Mouse (Mus musculus) kidney, postnatal 36 days (tissue): ENCODE data around the gene Gja6.

Source experiments
- DNase-seq, 2 experiments: peaks; one replicate each; pipeline ENCODE4 v3.0.0; 2021 to 2022; ENCODE audit warnings: mixed read lengths in 2 of 2

Gja6 gene

GRCm38 (mm10) chrX:160906952-160907351 is at the start of gene Gja6:
Gene Gja6, minus strand, starts transcription at chrX:160907052.
- no peak for DNase-seq

DNA sequence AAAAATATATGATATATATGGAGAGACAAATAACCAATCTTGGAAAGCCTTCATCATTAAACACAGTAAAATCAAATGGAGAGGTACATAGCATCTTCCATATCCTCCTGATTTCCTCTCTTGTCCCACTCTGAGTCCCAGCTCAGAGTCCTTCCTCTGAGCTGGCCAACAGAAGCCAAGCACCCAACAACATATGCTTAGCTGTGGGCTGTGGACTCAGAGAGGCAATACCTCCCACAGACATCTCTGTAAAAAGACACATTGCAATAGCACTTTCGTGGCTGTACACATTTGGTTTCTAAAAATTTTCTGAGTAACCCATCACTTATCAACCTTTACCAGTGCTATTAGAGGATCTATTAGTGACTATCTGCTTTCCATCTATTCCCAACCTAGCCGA is 42.7 kb upstream of the Gja6 start:
- no peak for DNase-seq

GRCm38 (mm10) chrX:160944722-160945121 is 37.9 kb upstream of the Gja6 start:
- no peak for DNase-seq

- DNase-seq, result peak; percentile 23 to 55
Observed at GRCm38 (mm10) chrX:160935541-160935940, 28.7 kb upstream of the Gja6 start.

DNA sequence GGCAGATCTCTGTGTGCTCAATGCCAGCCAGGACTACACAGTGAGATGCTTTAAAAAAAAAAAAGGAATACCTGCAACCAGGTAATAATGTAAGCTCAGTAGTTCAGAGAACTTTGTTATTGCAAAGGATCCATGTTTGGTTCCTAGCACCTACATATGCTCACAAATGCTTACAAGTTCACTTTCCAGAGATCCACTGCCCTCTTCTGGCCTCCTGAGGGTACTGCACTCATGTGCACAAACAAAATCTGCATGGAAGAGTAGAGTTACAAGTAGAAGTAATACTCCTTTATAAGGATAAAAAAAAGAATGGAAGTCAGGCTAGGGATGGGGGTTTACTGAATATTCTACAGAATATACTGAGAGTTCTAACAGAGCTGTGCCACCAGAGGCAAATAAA is 23.8 kb upstream of the Gja6 start:
- DNase-seq, result peak in 1 of 2 experiments; percentile 8

DNA sequence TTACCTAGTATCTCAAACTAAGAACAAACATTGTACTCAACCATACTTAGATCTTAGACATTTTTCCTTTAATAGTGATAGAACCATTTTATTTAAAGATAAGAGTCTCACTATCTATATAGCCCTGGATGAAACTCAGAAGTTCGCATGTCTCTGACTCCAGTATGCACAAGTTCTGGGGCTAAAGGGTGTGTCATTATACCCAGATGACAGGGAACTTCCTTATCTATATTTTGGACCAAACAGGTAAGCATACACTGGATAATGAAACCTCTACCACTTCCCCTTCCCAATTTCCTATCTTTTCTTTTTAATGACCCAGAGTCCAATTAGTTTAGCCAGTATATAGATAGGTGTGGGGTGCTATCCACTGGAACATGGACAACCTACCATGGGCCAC is 22.0 kb upstream of the Gja6 start:
- DNase-seq, result no peak

DNA sequence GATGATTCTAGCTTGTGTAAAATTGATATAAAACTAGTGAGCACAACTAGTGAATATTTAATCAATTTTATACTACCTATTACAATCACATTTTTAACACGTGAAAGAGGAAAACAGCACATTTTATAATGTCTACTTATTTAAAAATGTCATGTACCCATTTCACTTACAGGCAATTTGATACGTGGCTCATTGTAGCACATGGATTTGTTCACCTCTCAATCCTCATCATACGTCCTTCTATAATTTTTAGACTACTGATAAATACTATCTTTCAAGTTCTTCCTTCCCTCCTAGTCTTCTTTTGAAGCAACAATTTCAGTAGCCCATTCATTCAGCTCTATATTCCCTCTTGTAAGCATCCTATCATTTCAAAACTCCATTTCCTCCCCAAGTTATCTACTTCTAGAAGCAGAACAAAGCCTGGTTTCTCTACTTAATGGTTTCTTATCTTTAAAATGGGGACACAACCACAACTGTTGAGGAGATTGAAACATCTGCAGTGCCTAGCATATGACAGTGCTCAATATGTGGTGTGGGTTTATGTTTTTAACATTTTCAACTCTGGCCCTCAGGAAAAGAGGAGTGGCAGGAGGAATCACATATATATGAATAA is 12.3 kb upstream of the Gja6 start:
- DNase-seq, result no peak

GRCm38 (mm10) chrX:160906477-160906876 is 375 bp downstream of the Gja6 start:
- DNase-seq, result no peak

DNA sequence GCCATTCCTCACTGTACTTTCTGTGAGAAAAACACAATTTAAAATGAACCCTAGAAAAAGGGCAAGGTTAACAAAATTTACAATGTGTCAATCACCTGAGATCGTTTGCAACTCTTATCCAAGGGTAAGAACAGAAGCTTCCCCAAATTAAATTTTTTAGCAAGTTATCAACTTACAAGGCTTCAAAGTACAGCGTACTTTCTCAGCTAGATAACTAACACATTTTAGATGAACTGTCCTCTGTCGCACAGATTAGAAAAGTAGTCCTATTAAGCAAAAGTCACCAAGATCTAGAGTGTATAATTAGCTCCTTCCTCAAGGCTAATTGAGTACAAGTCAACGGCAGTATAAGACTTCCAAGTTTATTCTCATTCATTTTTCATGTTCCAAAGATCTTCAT is 939 bp downstream of the Gja6 start:
- no peak for DNase-seq

DNA sequence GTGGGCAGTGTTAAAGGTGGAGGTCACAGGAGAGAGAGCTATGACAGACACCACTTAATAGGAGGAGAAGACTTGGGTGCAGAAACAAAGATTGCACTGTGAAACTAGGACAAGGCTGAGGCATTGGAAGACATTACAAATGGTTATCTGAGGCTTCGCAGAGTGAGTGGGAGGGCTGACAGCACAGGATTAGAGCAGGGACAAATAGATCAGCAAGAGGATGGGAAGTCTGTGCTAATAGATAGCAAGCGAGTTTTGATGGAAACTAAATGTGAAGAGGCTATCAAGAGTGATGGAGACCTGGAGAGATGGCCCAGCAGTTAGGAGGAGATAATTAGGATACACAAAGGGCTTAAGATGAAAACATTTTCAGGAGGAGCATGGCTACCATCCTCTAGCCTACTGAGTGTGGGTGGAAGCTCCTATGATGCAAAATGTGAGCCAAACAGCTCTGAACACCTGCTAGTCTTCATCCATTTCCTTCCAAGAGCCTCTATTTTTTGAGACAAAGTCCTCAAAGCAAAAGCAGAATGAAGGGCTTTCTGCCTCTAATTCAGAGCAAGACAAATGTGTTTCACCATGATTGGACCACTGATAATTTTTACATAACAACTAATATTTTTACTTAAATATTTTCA is 1.7 kb downstream of the Gja6 start:
- DNase-seq, result no peak

- DNase-seq, result no peak
Observed at GRCm38 (mm10) chrX:160901118-160901517, 5.7 kb downstream of the Gja6 start.

DNA sequence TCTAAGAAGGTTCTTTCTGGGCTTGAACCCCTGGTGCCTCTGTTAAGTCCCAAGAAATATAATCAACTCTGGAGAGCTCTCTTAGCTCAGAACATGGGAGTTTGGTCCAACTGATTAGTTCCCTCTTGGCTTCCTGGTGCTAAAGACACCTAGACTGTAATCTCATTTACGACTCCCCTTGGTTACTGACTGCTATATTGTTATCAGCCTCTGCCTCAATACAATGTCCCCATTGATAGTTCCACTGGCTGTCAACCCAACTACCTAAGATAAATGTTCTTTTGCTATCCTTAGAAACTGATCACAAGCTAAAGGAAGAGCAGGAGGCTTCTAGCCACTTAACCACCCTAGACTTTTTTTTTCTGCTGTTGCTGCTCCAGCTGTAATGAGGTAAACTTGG is 14.8 kb downstream of the Gja6 start:
- DNase-seq, result no peak

GRCm38 (mm10) chrX:160886301-160886700 is 20.6 kb downstream of the Gja6 start:
- no peak for DNase-seq

- no peak for DNase-seq
Observed at GRCm38 (mm10) chrX:160866576-160866975, 40.3 kb downstream of the Gja6 start.

- DNase-seq, result peak in 1 of 2 experiments; percentile 3
Observed at GRCm38 (mm10) chrX:160865022-160865421, 41.8 kb downstream of the Gja6 start.

GRCm38 (mm10) chrX:160863689-160864383 is 43.0 kb downstream of the Gja6 start:
- no peak for DNase-seq
